Mouse (Mus musculus): Measurements from ENCODE around the gene Slc22a29. TPM values are rescaled to one million over a fixed set of nuclear protein-coding genes. Genes with fewer than 3 reads are reported as not detected.
A peak's percentile ranks its signal among the peaks of the same experiment; 100 is the strongest.

The Slc22a29 gene
- total RNA-seq (2012; rRNA removed), result not detected in 2 replicates

GRCm38 (mm10) chr19:8218800-8219199, at the start of gene Slc22a29:
TSS of gene Slc22a29 (minus strand) at chr19:8218900.
- Histone ChIP-seq H3K9me3 (ENCODE audit: control insufficient read depth, insufficient read depth, low read depth, low read length) (no peaks in the 10 kb centered on the region), H3K9ac (ENCODE audit: insufficient read depth, low read depth, low read length, poor library complexity, severe bottlenecking) (no peak within 1 kb of the TSS), H3K4me1 (ENCODE audit: control insufficient read depth in 2 of 2, insufficient read depth in 2 of 2, low read length in 2 of 2, poor library complexity in 1 of 2) (no peaks in the 10 kb centered on the region), H3K4me3 (ENCODE audit: insufficient read depth in 1 of 2, low read depth in 1 of 2, low read length in 2 of 2, poor library complexity in 1 of 2, severe bottlenecking in 1 of 2) (no peak within 1 kb of the TSS), H3K27ac (ENCODE audit: insufficient read depth, low read depth, low read length, poor library complexity, severe bottlenecking) (no peak within 1 kb of the TSS), H3K36me3 (ENCODE audit: control insufficient read depth, insufficient read depth, low read length, poor library complexity, severe bottlenecking) (no peaks in the 10 kb centered on the region)
- DNase-seq (ENCODE audit: low read depth, low spot score), result no peak
- in situ Hi-C loops (cut with MboI; ENCODE audit: low sequenced_read_pairs in 2 of 2, unreplicated experiment in 2 of 2), result no loop called here
- TF ChIP-seq CHD2 (IDR thresholded peaks at IDR 0.05; ENCODE audit: low read depth, low read length) (no peak), ZC3H11A (IDR thresholded peaks at IDR 0.05; ENCODE audit: borderline replicate concordance, low read depth, low read length) (no peak), HCFC1 (IDR thresholded peaks at IDR 0.05; ENCODE audit: borderline replicate concordance, insufficient read depth, low read length) (no peak), ZNF384 (IDR thresholded peaks at IDR 0.05; ENCODE audit: low read depth, low read length) (no peak), MAFK (IDR thresholded peaks at IDR 0.05; ENCODE audit: insufficient read depth, low read depth, low read length) (no peak)

- Histone ChIP-seq H3K36me3 (ENCODE audit: control insufficient read depth, insufficient read depth, low read length, poor library complexity, severe bottlenecking) (no peaks in the 10 kb centered on the region), H3K4me1 (ENCODE audit: control insufficient read depth in 2 of 2, insufficient read depth in 2 of 2, low read length in 2 of 2, poor library complexity in 1 of 2) (no peaks in the 10 kb centered on the region), H3K9me3 (ENCODE audit: control insufficient read depth, insufficient read depth, low read depth, low read length) (no peaks in the 10 kb centered on the region), H3K27ac (ENCODE audit: insufficient read depth, low read depth, low read length, poor library complexity, severe bottlenecking) (no peak overlapping the region), H3K4me3 (ENCODE audit: insufficient read depth in 1 of 2, low read depth in 1 of 2, low read length in 2 of 2, poor library complexity in 1 of 2, severe bottlenecking in 1 of 2) (no peak overlapping the region), H3K9ac (ENCODE audit: insufficient read depth, low read depth, low read length, poor library complexity, severe bottlenecking) (no peak overlapping the region)
- in situ Hi-C loops (cut with MboI; ENCODE audit: low sequenced_read_pairs in 2 of 2, unreplicated experiment in 2 of 2), result no loop called here
- no peak for DNase-seq (ENCODE audit: low read depth, low spot score)
- TF ChIP-seq CHD2 (IDR thresholded peaks at IDR 0.05; ENCODE audit: low read depth, low read length) (no peak), ZNF384 (IDR thresholded peaks at IDR 0.05; ENCODE audit: low read depth, low read length) (no peak), HCFC1 (IDR thresholded peaks at IDR 0.05; ENCODE audit: borderline replicate concordance, insufficient read depth, low read length) (no peak), MAFK (IDR thresholded peaks at IDR 0.05; ENCODE audit: insufficient read depth, low read depth, low read length) (no peak), ZC3H11A (IDR thresholded peaks at IDR 0.05; ENCODE audit: borderline replicate concordance, low read depth, low read length) (no peak)
These were observed 46.6 kb upstream of the Slc22a29 start for GRCm38 (mm10) chr19:8265324-8265723.

- TF ChIP-seq ZNF384 (IDR thresholded peaks at IDR 0.05; ENCODE audit: low read depth, low read length) (no peak), CHD2 (IDR thresholded peaks at IDR 0.05; ENCODE audit: low read depth, low read length) (no peak), MAFK (IDR thresholded peaks at IDR 0.05; ENCODE audit: insufficient read depth, low read depth, low read length) (no peak), ZC3H11A (IDR thresholded peaks at IDR 0.05; ENCODE audit: borderline replicate concordance, low read depth, low read length) (no peak), HCFC1 (IDR thresholded peaks at IDR 0.05; ENCODE audit: borderline replicate concordance, insufficient read depth, low read length) (no peak)
- no peak for DNase-seq (ENCODE audit: low read depth, low spot score)
- H3K9me3 ChIP-seq (ENCODE audit: control insufficient read depth, insufficient read depth, low read depth, low read length), result no peaks in the 10 kb centered on the region
- peak overlapping the region; percentile 66 to 67 for H3K4me3 ChIP-seq (ENCODE audit: insufficient read depth in 1 of 2, low read depth in 1 of 2, low read length in 2 of 2, poor library complexity in 1 of 2, severe bottlenecking in 1 of 2)
- no peak overlapping the region for H3K27ac ChIP-seq (ENCODE audit: insufficient read depth, low read depth, low read length, poor library complexity, severe bottlenecking)
- H3K9ac ChIP-seq (ENCODE audit: insufficient read depth, low read depth, low read length, poor library complexity, severe bottlenecking), result peak overlapping the region; percentile 62; the same call in 1 of the 2 replicates
- in situ Hi-C loops (cut with MboI; ENCODE audit: low sequenced_read_pairs in 2 of 2, unreplicated experiment in 2 of 2), result no loop called here
- H3K36me3 ChIP-seq (ENCODE audit: control insufficient read depth, insufficient read depth, low read length, poor library complexity, severe bottlenecking), result no peaks in the 10 kb centered on the region
- no peaks in the 10 kb centered on the region for H3K4me1 ChIP-seq (ENCODE audit: control insufficient read depth in 2 of 2, insufficient read depth in 2 of 2, low read length in 2 of 2, poor library complexity in 1 of 2)
These were observed 34.0 kb upstream of the Slc22a29 start for GRCm38 (mm10) chr19:8252705-8253037.

GRCm38 (mm10) chr19:8251896-8252704, 33.4 kb upstream of the Slc22a29 start:
- Histone ChIP-seq H3K9ac (ENCODE audit: insufficient read depth, low read depth, low read length, poor library complexity, severe bottlenecking) (peak overlapping the region; percentile 62), H3K4me3 (ENCODE audit: insufficient read depth in 1 of 2, low read depth in 1 of 2, low read length in 2 of 2, poor library complexity in 1 of 2, severe bottlenecking in 1 of 2) (peak overlapping the region; percentile 66 to 67), H3K4me1 (ENCODE audit: control insufficient read depth in 2 of 2, insufficient read depth in 2 of 2, low read length in 2 of 2, poor library complexity in 1 of 2) (no peaks in the 10 kb centered on the region), H3K36me3 (ENCODE audit: control insufficient read depth, insufficient read depth, low read length, poor library complexity, severe bottlenecking) (no peaks in the 10 kb centered on the region), H3K9me3 (ENCODE audit: control insufficient read depth, insufficient read depth, low read depth, low read length) (no peaks in the 10 kb centered on the region), H3K27ac (ENCODE audit: insufficient read depth, low read depth, low read length, poor library complexity, severe bottlenecking) (peak overlapping the region; percentile 56; the same call in 1 of the 2 replicates)
- DNase-seq (ENCODE audit: low read depth, low spot score), result peak; percentile 66
- TF ChIP-seq CHD2 (IDR thresholded peaks at IDR 0.05; ENCODE audit: low read depth, low read length) (no peak), MAFK (IDR thresholded peaks at IDR 0.05; ENCODE audit: insufficient read depth, low read depth, low read length) (no peak), ZC3H11A (IDR thresholded peaks at IDR 0.05; ENCODE audit: borderline replicate concordance, low read depth, low read length) (no peak), HCFC1 (IDR thresholded peaks at IDR 0.05; ENCODE audit: borderline replicate concordance, insufficient read depth, low read length) (no peak)
- in situ Hi-C loops (cut with MboI; ENCODE audit: low sequenced_read_pairs in 2 of 2, unreplicated experiment in 2 of 2), result no loop called here

All from ES-E14 (cell line).